Mouse (Mus musculus) liver, embryonic 14.5 days (tissue): Measurements from ENCODE around the gene Abcf1.

Experiments used
- CTCF ChIP-seq: IDR thresholded peaks from 2 replicates; pipeline ENCODE4 v1.5.1; 2016; ENCODE audit warnings: antibody characterized with exemption, low read depth, control low read depth
- EP300 ChIP-seq: IDR thresholded peaks from 2 replicates; pipeline ENCODE4 v1.6.1; 2016; ENCODE audit warnings: antibody characterized with exemption, low read depth

- no peak for TF ChIP-seq CTCF
- TF ChIP-seq EP300 = no peak
These were observed 53.8 kb downstream of the Abcf1 start for GRCm38 (mm10) chr17:35915538-35916296.
